Mouse (Mus musculus) midbrain, embryonic 14.5 days (tissue): ENCODE measurements around the gene Pip5k1b. TPM values are rescaled to one million over a fixed set of nuclear protein-coding genes. Genes with fewer than 3 reads are reported as not detected.

Source experiments
- ATAC-seq: fragments of 200-750 bp; cut with Nextera tagmentation; 2 replicates; pipeline ENCODE4 v1.8.0; 2017; ENCODE audit warnings: moderate number of reproducible peaks, moderate library complexity; ENCODE audit not compliant: low FRiP score, low TSS enrichment
- DNase-seq: peaks from one replicate; pipeline ENCODE4 v3.0.0-alpha.2; 2015
- H3K27ac ChIP-seq: fragments of 300-500 bp; sonication (generic); replicated peaks from 2 replicates; pipeline ENCODE4 v1.5.1; 2014; ENCODE audit warnings: mild to moderate bottlenecking, low read depth, low read length, moderate library complexity
- H3K27me3 ChIP-seq: fragments of 300-500 bp; sonication (generic); 2 replicates; pipeline ENCODE4 v1.6.1; 2014; ENCODE audit warnings: low read length, control low read depth, mixed read lengths; ENCODE audit not compliant: control insufficient read depth, insufficient read depth
- H3K36me3 ChIP-seq: fragments of 300-500 bp; sonication (generic); 2 replicates; pipeline ENCODE4 v1.6.1; 2014; ENCODE audit warnings: low read length, control low read depth; ENCODE audit not compliant: control insufficient read depth, insufficient read depth
- H3K4me1 ChIP-seq: fragments of 300-500 bp; sonication (generic); 2 replicates; pipeline ENCODE4 v1.6.1; 2014; ENCODE audit warnings: mild to moderate bottlenecking, antibody characterized with exemption, low read length, control low read depth; ENCODE audit not compliant: control insufficient read depth, insufficient read depth
- H3K4me2 ChIP-seq: fragments of 300-500 bp; sonication (generic); 2 replicates; pipeline ENCODE4 v1.6.1; 2014; ENCODE audit warnings: mild to moderate bottlenecking, low read length, moderate library complexity
- H3K4me3 ChIP-seq: fragments of 300-500 bp; sonication (generic); replicated peaks from 2 replicates; pipeline ENCODE4 v1.5.1; 2014; ENCODE audit warnings: low read depth, low read length
- H3K9ac ChIP-seq: fragments of 300-500 bp; sonication (generic); replicated peaks from 2 replicates; pipeline ENCODE4 v1.6.1; 2014; ENCODE audit warnings: mild to moderate bottlenecking, low read length, moderate library complexity
- H3K9me3 ChIP-seq: fragments of 300-500 bp; sonication (generic); 2 replicates; pipeline ENCODE4 v1.6.1; 2016; ENCODE audit warnings: low read length, control low read depth, mixed read lengths; ENCODE audit not compliant: control insufficient read depth
- WGBS: fragments of 180-500 bp; shearing (Covaris S2); extraction: QIAGEN DNeasy Blood & Tissue Kit; methylation state at CpG from one replicate; pipeline ENCODE4 v1.1.7; 2014; 5-methylcytosine and 5-hydroxymethylcytosine counted together
- polyA plus RNA-seq: library from polyadenylated mRNA; unstranded; fragments of >200 nt; fragmentation: Nextera tagmentation; extraction: Ambion mirVana; gene quantifications from 2 replicates; pipeline ENCODE4 v1.2.1, GENCODE M21; 2014

Pip5k1b gene
- polyA plus RNA-seq, 1 experiment from 2014 or later: 2.1 TPM

GRCm38 (mm10) chr19:24416975-24417658 is 138.6 kb downstream of the Pip5k1b start:
- WGBS: 89% methylated on average over 9 of the region's 9 CpGs
- no peak for ATAC-seq
- H3K27me3 ChIP-seq: no peaks in the 10 kb centered on the region
- H3K4me2 ChIP-seq: no peak overlapping the region
- H3K4me3 ChIP-seq: no peak overlapping the region
- H3K36me3 ChIP-seq: no peaks in the 10 kb centered on the region
- no peak overlapping the region for H3K9ac ChIP-seq
- H3K4me1 ChIP-seq: 0 out of 2 replicates have a peak, but pooled peaks cover 7% of the 10 kb centered on the region
- H3K27ac ChIP-seq: no peak overlapping the region
- no peaks in the 10 kb centered on the region for H3K9me3 ChIP-seq
- DNase-seq: no peak

GRCm38 (mm10) chr19:24415778-24416621 is 139.7 kb downstream of the Pip5k1b start:
- no peaks in the 10 kb centered on the region for H3K36me3 ChIP-seq
- ATAC-seq: no peak; the same call in 1 of the 2 replicates
- no peaks in the 10 kb centered on the region for H3K27me3 ChIP-seq
- no peak overlapping the region for H3K4me2 ChIP-seq
- no peak overlapping the region for H3K9ac ChIP-seq
- H3K9me3 ChIP-seq: no peaks in the 10 kb centered on the region
- WGBS: 71% methylated on average over 8 of the region's 8 CpGs
- H3K27ac ChIP-seq: no peak overlapping the region
- H3K4me3 ChIP-seq: no peak overlapping the region
- 0 out of 2 replicates have a peak, but pooled peaks cover 7% of the 10 kb centered on the region for H3K4me1 ChIP-seq
- peak; percentile 56 for DNase-seq

- Histone ChIP-seq H3K9ac (no peak overlapping the region), H3K27me3 (no peaks in the 10 kb centered on the region), H3K36me3 (no peaks in the 10 kb centered on the region), H3K4me2 (no peak overlapping the region), H3K27ac (no peak overlapping the region), H3K4me3 (no peak overlapping the region), H3K4me1 (no peaks in the 10 kb centered on the region), H3K9me3 (no peaks in the 10 kb centered on the region)
- DNase-seq (no peak), ATAC-seq (no peak)
- WGBS: 84% methylated on average over 11 of the region's 11 CpGs
Measured at GRCm38 (mm10) chr19:24408863-24409564, 146.7 kb downstream of the Pip5k1b start.

- DNase-seq: no peak
- no peaks in the 10 kb centered on the region for H3K9me3 ChIP-seq
- no peaks in the 10 kb centered on the region for H3K27me3 ChIP-seq
- no peak overlapping the region for H3K9ac ChIP-seq
- no peak for ATAC-seq
- H3K4me2 ChIP-seq: no peak overlapping the region
- H3K27ac ChIP-seq: no peak overlapping the region
- WGBS: 89% methylated on average over 3 of the region's 3 CpGs
- no peak overlapping the region for H3K4me3 ChIP-seq
- no peaks in the 10 kb centered on the region for H3K36me3 ChIP-seq
- no peaks in the 10 kb centered on the region for H3K4me1 ChIP-seq
Measured at GRCm38 (mm10) chr19:24404716-24405115, 151.0 kb downstream of the Pip5k1b start.

- Histone ChIP-seq H3K4me3 (no peak overlapping the region), H3K9me3 (no peaks in the 10 kb centered on the region), H3K27me3 (no peaks in the 10 kb centered on the region), H3K4me2 (no peak overlapping the region), H3K9ac (no peak overlapping the region), H3K36me3 (no peaks in the 10 kb centered on the region), H3K27ac (no peak overlapping the region), H3K4me1 (no peaks in the 10 kb centered on the region)
- ATAC-seq (no peak), DNase-seq (no peak)
- 95% methylated on average over 6 of the region's 6 CpGs for WGBS
Measured at GRCm38 (mm10) chr19:24403245-24403644, 152.4 kb downstream of the Pip5k1b start.

- no peak overlapping the region for H3K9ac ChIP-seq
- 88% methylated on average over 2 of the region's 2 CpGs for WGBS
- H3K27ac ChIP-seq: no peak overlapping the region
- no peak for ATAC-seq
- no peak overlapping the region for H3K4me3 ChIP-seq
- DNase-seq: no peak
- no peaks in the 10 kb centered on the region for H3K9me3 ChIP-seq
- H3K36me3 ChIP-seq: no peaks in the 10 kb centered on the region
- H3K27me3 ChIP-seq: no peaks in the 10 kb centered on the region
- no peak overlapping the region for H3K4me2 ChIP-seq
- no peaks in the 10 kb centered on the region for H3K4me1 ChIP-seq
Measured at GRCm38 (mm10) chr19:24393920-24394319, 161.8 kb downstream of the Pip5k1b start.

- Histone ChIP-seq H3K27ac (no peak overlapping the region), H3K9ac (no peak overlapping the region), H3K9me3 (no peaks in the 10 kb centered on the region), H3K36me3 (no peaks in the 10 kb centered on the region), H3K4me3 (no peak overlapping the region), H3K4me2 (no peak overlapping the region), H3K27me3 (no peaks in the 10 kb centered on the region), H3K4me1 (no peaks in the 10 kb centered on the region)
- no peak for DNase-seq
- 83% methylated on average over 9 of the region's 9 CpGs for WGBS
- no peak for ATAC-seq
Measured at GRCm38 (mm10) chr19:24391519-24392251, 164.0 kb downstream of the Pip5k1b start.
